Mouse (Mus musculus) lung, postnatal 4 days (tissue): ENCODE data around the gene Olfr56.
"Not testable (repeated sequence)": the region's sequence is repeated elsewhere in the genome, so short reads cannot be mapped to it uniquely, and the experiment has no call there.

Experiments used
- DNase-seq, 2 experiments: peaks; one replicate each; pipeline ENCODE4 v3.0.0; 2021

The Olfr56 gene

DNA sequence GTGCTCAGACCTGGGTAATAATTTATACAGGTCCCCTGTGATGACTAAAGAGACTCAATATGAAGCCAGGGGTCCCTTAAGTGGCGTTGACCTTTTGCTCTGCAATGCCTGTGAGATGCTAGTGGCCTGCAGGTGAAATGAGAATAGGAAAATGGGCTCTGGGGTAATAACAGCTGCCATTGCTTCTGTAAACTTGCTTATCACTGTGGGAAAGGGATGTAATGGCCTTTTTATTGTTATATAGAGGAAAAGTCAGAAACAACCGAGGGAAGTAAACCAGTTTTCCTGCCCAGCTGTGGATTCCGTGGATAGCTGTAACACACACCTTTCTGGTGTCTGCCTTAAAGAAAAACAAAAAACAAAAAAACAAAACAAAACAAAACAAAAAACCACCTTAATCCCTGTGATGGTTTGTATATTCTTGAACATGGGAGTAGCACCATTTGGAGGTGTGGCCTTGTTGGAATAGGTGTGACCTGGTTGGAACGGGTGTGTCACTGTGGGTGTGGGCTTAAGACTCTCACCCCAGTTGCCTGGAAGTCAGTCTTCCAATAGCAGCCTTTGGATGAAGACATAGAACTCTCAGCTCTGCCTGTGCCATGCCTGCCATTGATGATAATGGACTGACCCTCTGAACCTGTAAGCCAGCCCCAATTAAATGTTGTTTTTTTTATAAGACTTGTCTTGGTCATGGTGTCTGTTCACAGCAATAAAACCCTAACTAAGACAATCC, 197.5 kb downstream of the Olfr56 start:
- DNase-seq = not testable (repeated sequence)

DNA sequence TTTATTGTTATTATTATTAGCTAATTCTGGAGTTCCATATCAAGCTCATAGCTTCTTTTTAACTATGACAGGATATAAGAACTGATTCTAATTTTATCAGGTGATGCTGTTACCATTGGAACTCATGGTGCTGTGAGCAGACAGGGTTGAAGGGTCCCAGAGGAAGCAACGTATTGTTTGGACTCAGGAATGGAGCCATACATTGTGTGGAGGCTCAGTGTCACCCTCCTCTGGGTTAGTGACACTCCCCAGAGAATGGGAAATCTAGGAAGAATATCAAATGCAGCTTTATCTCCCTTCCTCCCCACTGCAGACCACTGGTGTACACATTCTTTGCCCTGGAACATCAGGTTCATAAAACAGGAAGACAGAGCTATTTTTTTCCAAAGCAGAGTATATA, 204.5 kb downstream of the Olfr56 start:
- DNase-seq = no peak
